Mouse (Mus musculus): ENCODE results near the gene Ints6l. TPM values are rescaled to one million over a fixed set of nuclear protein-coding genes. Genes with fewer than 3 reads are reported as not detected.

Gene Ints6l
- 1 to 10 TPM; 4.8 to 4.9 TPM for total RNA-seq (2021)
- 10.9 and 20.8 TPM in 2 replicates for polyA plus RNA-seq (2012; rRNA removed)
- long read RNA-seq, partial matches to known transcripts, result 2 of 6 reads
- long read RNA-seq, other reads (novel, unspliced or antisense), result 2 of 6 reads

DNA sequence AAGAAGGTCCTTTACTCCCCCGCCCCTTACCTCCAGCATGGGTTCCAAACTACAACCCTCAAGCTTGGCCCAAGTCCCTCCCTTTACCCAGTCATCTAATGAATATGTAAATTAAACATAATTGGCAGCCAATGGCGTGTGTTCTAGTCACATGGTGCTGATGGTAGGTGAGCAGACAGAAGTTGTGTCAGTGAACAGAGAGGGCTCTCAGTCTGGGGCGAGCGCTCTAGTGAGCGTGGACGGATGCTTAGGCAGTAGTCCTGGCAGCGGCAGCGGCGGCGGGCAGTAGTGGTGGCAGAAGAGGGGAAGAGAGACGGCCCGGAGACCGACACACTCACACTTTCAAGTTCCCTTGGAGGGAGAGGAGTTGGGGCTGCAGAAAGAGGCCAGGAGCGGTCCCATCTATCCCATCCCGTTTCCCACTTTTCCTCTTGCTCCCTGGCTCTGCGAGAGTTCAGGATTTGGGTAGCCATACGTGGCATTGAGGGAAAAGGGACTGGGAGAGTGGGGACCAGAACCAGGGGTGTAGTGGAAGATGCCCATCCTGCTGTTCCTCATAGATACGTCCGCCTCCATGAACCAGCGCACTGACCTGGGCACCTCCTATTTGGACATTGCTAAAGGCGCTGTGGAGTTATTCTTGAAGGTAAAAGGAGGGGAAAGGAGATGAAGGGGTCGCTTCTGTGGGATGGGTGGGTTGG is at the start of gene Ints6l:
Ints6l (plus strand) TSS at position 187 of the 701 bp plus-strand sequence.
- H3K36me3 ChIP-seq (ENCODE audit: control insufficient read depth, insufficient read depth, low read length), result no peaks in the 10 kb centered on the region; the same call in 1 of the 2 replicates
- no peaks in the 10 kb centered on the region; the same call in 1 of the 2 replicates for H3K79me2 ChIP-seq (replicated peaks; ENCODE audit: control insufficient read depth, insufficient read depth, low read length)
- intact Hi-C loops (cut with DNase I), result loop anchor here (1.0 to 5.0 kb wide), 2 partner anchors 19 to 32 kb away; no protein-coding TSS in a partner anchor
- H3K4me3 ChIP-seq, result peak within 1 kb of the TSS; percentile 69
- WGBS, result 25% methylated on average over 22 of the region's 22 CpGs
- H3K4me1 ChIP-seq (ENCODE audit: control insufficient read depth, insufficient read depth, low read length), result no peaks in the 10 kb centered on the region
- H3K9ac ChIP-seq (ENCODE audit: low read depth, low read length), result peak within 1 kb of the TSS; percentile 97
- H3K27ac ChIP-seq, result peak within 1 kb of the TSS; percentile 88
- no peaks in the 10 kb centered on the region for H3K27me3 ChIP-seq (ENCODE audit: control insufficient read depth, insufficient read depth, low read length)
- TF ChIP-seq EP300 (IDR thresholded peaks at IDR 0.05; ENCODE audit: insufficient read depth, low read depth, low read length) (peak; percentile 56; the same call in 1 of the 2 replicates), CTCF (IDR thresholded peaks at IDR 0.05) (no peak), POLR2A (IDR thresholded peaks at IDR 0.05; ENCODE audit: insufficient read depth, low read depth, low read length) (peak; percentile 99)
- peak; percentile 82 to 84 for DNase-seq

DNA sequence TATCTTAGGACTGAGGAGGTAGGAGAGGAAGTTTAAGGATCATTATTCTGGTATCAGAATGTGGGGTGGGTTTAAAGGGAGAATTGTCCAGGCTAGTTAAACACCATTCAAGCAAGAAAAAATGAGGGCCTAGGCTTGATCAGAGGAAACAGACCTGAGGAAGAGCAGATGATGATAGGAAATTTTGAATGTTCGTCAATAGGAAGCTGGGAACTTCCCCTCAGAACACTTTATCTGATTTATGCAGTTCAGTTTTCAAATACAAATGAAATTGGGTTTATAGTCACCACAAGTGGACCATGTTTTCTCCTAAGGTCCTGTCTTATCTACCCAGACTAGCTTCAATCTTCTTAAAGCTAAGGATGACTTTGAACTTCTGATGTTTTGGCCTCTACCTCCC is 49.2 kb upstream of the Ints6l start:
- 63% methylated on average over 1 of the region's 1 CpGs for WGBS
- Histone ChIP-seq H3K27ac (no peak overlapping the region), H3K4me3 (no peak overlapping the region), H3K4me1 (ENCODE audit: control insufficient read depth, insufficient read depth, low read length) (no peaks in the 10 kb centered on the region), H3K9ac (ENCODE audit: low read depth, low read length) (no peak overlapping the region), H3K79me2 (replicated peaks; ENCODE audit: control insufficient read depth, insufficient read depth, low read length) (no peaks in the 10 kb centered on the region), H3K27me3 (ENCODE audit: control insufficient read depth, insufficient read depth, low read length) (no peaks in the 10 kb centered on the region), H3K36me3 (ENCODE audit: control insufficient read depth, insufficient read depth, low read length) (no peaks in the 10 kb centered on the region)
- TF ChIP-seq CTCF (IDR thresholded peaks at IDR 0.05) (no peak), EP300 (IDR thresholded peaks at IDR 0.05; ENCODE audit: insufficient read depth, low read depth, low read length) (no peak), POLR2A (IDR thresholded peaks at IDR 0.05; ENCODE audit: insufficient read depth, low read depth, low read length) (no peak)
- intact Hi-C loops (cut with DNase I), result no loop called here
- DNase-seq, result no peak

DNA sequence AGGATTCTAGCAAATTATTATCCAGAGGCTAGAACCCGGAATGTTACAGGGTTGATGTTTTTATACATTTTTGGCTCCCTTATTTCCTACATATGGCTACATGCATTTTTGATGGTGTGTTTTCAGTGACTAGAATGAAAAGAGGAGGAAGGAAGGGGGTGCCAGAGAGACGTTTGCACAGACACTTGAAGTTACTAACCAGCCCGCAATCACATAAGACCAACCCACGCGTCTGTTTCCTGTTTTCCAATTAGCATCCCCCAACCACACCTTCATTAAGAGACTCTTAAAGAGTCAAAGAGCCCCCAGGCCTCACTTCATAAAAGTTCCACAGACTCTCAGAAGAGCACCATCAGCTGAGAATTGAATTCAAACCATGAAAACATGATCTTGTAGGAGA is 48.5 kb upstream of the Ints6l start:
- 49% methylated on average over 5 of the region's 5 CpGs for WGBS
- H3K36me3 ChIP-seq (ENCODE audit: control insufficient read depth, insufficient read depth, low read length), result no peaks in the 10 kb centered on the region
- DNase-seq, result no peak
- no peak overlapping the region for H3K27ac ChIP-seq
- H3K4me3 ChIP-seq, result no peak overlapping the region
- H3K4me1 ChIP-seq (ENCODE audit: control insufficient read depth, insufficient read depth, low read length), result no peaks in the 10 kb centered on the region
- no peaks in the 10 kb centered on the region for H3K79me2 ChIP-seq (replicated peaks; ENCODE audit: control insufficient read depth, insufficient read depth, low read length)
- TF ChIP-seq CTCF (IDR thresholded peaks at IDR 0.05) (no peak), EP300 (IDR thresholded peaks at IDR 0.05; ENCODE audit: insufficient read depth, low read depth, low read length) (no peak), POLR2A (IDR thresholded peaks at IDR 0.05; ENCODE audit: insufficient read depth, low read depth, low read length) (no peak)
- no peaks in the 10 kb centered on the region for H3K27me3 ChIP-seq (ENCODE audit: control insufficient read depth, insufficient read depth, low read length)
- intact Hi-C loops (cut with DNase I), result no loop called here
- H3K9ac ChIP-seq (ENCODE audit: low read depth, low read length), result no peak overlapping the region

DNA sequence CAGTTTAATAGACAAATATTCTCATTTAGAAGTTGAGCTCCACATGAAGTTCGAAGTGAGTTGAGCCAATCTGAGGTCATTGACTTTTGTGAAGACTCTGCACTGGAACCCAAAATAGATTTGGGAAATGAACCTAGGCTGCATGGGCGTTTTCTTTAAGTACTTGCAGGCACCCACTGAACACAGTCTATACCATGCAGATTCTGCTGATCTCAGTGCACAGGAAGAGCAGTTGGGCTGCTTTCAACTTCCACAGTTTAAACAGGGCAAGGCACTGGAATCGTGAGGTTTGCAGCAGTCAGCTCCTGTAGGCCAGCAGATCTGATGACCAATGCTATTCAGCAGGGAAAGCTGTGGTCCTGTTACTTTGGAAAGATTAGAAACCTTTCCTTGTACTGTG is 38.4 kb upstream of the Ints6l start:
- Histone ChIP-seq H3K9ac (ENCODE audit: low read depth, low read length) (no peak overlapping the region), H3K36me3 (ENCODE audit: control insufficient read depth, insufficient read depth, low read length) (no peaks in the 10 kb centered on the region), H3K27ac (no peak overlapping the region), H3K4me3 (no peak overlapping the region), H3K4me1 (ENCODE audit: control insufficient read depth, insufficient read depth, low read length) (no peaks in the 10 kb centered on the region), H3K27me3 (ENCODE audit: control insufficient read depth, insufficient read depth, low read length) (no peaks in the 10 kb centered on the region), H3K79me2 (replicated peaks; ENCODE audit: control insufficient read depth, insufficient read depth, low read length) (no peaks in the 10 kb centered on the region)
- intact Hi-C loops (cut with DNase I), result no loop called here
- 52% methylated on average over 3 of the region's 3 CpGs for WGBS
- TF ChIP-seq EP300 (IDR thresholded peaks at IDR 0.05; ENCODE audit: insufficient read depth, low read depth, low read length) (no peak), CTCF (IDR thresholded peaks at IDR 0.05) (no peak), POLR2A (IDR thresholded peaks at IDR 0.05; ENCODE audit: insufficient read depth, low read depth, low read length) (no peak)
- peak in 1 of 2 experiments; percentile 1 for DNase-seq

DNA sequence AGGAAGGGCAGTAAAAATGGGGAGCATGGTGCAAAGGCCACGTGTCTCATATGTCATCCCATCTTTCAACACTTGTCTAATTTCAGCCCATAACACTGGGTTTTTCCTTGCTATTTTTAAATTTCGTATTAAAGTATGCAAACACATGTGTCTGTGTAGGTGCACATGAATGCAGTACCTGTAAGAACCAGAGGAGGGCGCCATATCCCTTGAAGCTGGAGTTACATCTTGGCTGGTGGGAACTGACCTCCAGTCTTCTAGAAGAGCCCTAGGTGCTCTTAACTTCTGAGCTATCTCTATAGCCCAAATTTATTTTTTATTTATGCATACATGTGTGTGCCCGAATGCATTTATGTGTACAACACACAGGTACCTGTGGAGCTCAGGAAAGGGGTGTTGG is 37.1 kb upstream of the Ints6l start:
- Histone ChIP-seq H3K4me1 (ENCODE audit: control insufficient read depth, insufficient read depth, low read length) (no peaks in the 10 kb centered on the region), H3K36me3 (ENCODE audit: control insufficient read depth, insufficient read depth, low read length) (no peaks in the 10 kb centered on the region), H3K79me2 (replicated peaks; ENCODE audit: control insufficient read depth, insufficient read depth, low read length) (no peaks in the 10 kb centered on the region), H3K27me3 (ENCODE audit: control insufficient read depth, insufficient read depth, low read length) (no peaks in the 10 kb centered on the region), H3K27ac (no peak overlapping the region), H3K4me3 (no peak overlapping the region), H3K9ac (ENCODE audit: low read depth, low read length) (no peak overlapping the region)
- intact Hi-C loops (cut with DNase I), result no loop called here
- 67% methylated on average over 4 of the region's 4 CpGs for WGBS
- no peak for DNase-seq
- TF ChIP-seq POLR2A (IDR thresholded peaks at IDR 0.05; ENCODE audit: insufficient read depth, low read depth, low read length), result no peak
- TF ChIP-seq CTCF (IDR thresholded peaks at IDR 0.05), result peak; percentile 39
- no peak for TF ChIP-seq EP300 (IDR thresholded peaks at IDR 0.05; ENCODE audit: insufficient read depth, low read depth, low read length)

DNA sequence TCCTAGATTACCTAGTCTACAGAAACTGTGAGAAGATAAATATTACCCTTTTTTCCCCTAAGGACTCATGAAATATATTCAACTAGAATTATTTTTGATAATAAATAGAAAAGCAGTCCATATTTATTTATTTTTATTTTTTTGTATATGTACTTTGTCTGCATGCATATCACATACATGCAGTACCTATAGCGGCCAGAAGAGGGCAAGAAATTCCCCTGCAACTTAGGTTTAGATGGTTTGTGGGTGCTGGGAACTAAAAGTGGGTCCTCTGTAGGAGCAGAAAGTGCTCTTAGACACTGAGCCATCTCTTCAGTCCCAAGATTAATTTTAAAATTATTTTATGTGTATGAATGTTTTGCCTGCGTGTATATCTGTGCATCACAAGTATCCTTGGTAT is 24.1 kb upstream of the Ints6l start:
- H3K79me2 ChIP-seq (replicated peaks; ENCODE audit: control insufficient read depth, insufficient read depth, low read length), result no peaks in the 10 kb centered on the region
- no peak for DNase-seq
- no peak overlapping the region for H3K4me3 ChIP-seq
- 45% methylated on average over 2 of the region's 2 CpGs for WGBS
- H3K9ac ChIP-seq (ENCODE audit: low read depth, low read length), result no peak overlapping the region
- intact Hi-C loops (cut with DNase I), result no loop called here
- no peaks in the 10 kb centered on the region for H3K4me1 ChIP-seq (ENCODE audit: control insufficient read depth, insufficient read depth, low read length)
- no peak for TF ChIP-seq POLR2A (IDR thresholded peaks at IDR 0.05; ENCODE audit: insufficient read depth, low read depth, low read length)
- no peak for TF ChIP-seq EP300 (IDR thresholded peaks at IDR 0.05; ENCODE audit: insufficient read depth, low read depth, low read length)
- TF ChIP-seq CTCF (IDR thresholded peaks at IDR 0.05), result peak; percentile 66
- no peaks in the 10 kb centered on the region for H3K27me3 ChIP-seq (ENCODE audit: control insufficient read depth, insufficient read depth, low read length)
- no peaks in the 10 kb centered on the region for H3K36me3 ChIP-seq (ENCODE audit: control insufficient read depth, insufficient read depth, low read length)
- H3K27ac ChIP-seq, result no peak overlapping the region

Data from heart, adult 2 months (tissue).